Mouse (Mus musculus) cerebellum, adult 2 months (tissue): ENCODE measurements around the gene Vmn1r221. TPM values are rescaled to one million over a fixed set of nuclear protein-coding genes. Genes with fewer than 3 reads are reported as not detected.
"Not testable (repeated sequence)": the region's sequence is repeated elsewhere in the genome, so short reads cannot be mapped to it uniquely, and the experiment has no call there.

Experiments
- DNase-seq, 2 experiments: peaks; one replicate each; pipeline ENCODE4 v3.0.0; 2021
- H3K27ac ChIP-seq: fragments of 200-500 bp; 2 replicates; pipeline ENCODE4 v1.5.1; 2012; ENCODE audit warnings: low read length, control low read depth, inconsistent platforms; ENCODE audit not compliant: insufficient read depth
- H3K27me3 ChIP-seq: fragments of 200-500 bp; 2 replicates; pipeline ENCODE4 v1.6.1; 2012; ENCODE audit warnings: inconsistent platforms, mild to moderate bottlenecking, low read length, moderate library complexity; ENCODE audit not compliant: control insufficient read depth, insufficient read depth
- H3K4me1 ChIP-seq: fragments of 200-500 bp; 2 replicates; pipeline ENCODE4 v1.6.1; 2011; ENCODE audit warnings: low read length; ENCODE audit not compliant: control insufficient read depth, insufficient read depth
- H3K4me3 ChIP-seq: fragments of 200-500 bp; replicated peaks from 2 replicates; pipeline ENCODE3; 2011; ENCODE audit warnings: mild to moderate bottlenecking, low read depth, low read length, control low read depth; ENCODE audit not compliant: insufficient read depth
- CTCF ChIP-seq: fragments of 200-500 bp; IDR thresholded peaks from 2 replicates; pipeline ENCODE4 v1.5.1; 2011; ENCODE audit warnings: low read depth, mild to moderate bottlenecking, control low read depth, low read length, moderate library complexity, borderline replicate concordance; ENCODE audit not compliant: insufficient read depth
- POLR2A ChIP-seq: fragments of 200-500 bp; IDR thresholded peaks from 2 replicates; pipeline ENCODE4 v1.6.1; 2011; ENCODE audit warnings: low read length, control low read depth, borderline replicate concordance; ENCODE audit not compliant: insufficient read depth
- whole genome bisulfite sequencing: fragments of 180-500 bp; shearing (Covaris S2); methylation state at CpG from one replicate; pipeline ENCODE4 v1.1.7; 2018; 5-methylcytosine and 5-hydroxymethylcytosine counted together
- polyA plus RNA-seq: library from polyadenylated mRNA; depleted of rRNA; stranded (reverse); fragments of >200 nt; gene quantifications from 2 replicates; pipeline ENCODE4 v1.2.3, GENCODE M21; 2012; rRNA removed

The Vmn1r221 gene
- polyA plus RNA-seq: not detected in 2 replicates

DNA sequence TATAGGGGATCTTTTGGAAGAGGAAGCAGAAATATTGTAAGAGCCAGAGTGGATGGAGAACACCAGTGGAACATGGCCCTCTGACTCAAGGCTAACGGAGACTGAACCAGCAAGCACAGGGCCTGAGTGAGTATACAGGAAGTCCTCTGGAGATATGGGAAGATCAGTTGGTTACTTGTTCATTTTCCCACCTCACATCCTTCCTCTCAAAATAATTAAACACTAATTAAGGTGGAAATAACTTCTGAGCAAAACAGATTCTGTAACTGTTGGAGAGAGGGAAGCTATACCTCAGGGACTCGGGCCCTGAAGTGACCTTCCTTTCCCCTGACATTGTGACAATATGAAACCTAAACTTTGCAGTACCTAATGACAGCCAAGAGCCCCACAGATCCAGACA, at the start of gene Vmn1r221:
Vmn1r221 (plus strand) TSS at position 301 of the 400 bp plus-strand sequence.
- H3K27ac ChIP-seq, H3K4me3 ChIP-seq, H3K4me1 ChIP-seq, H3K27me3 ChIP-seq, DNase-seq: not testable (repeated sequence)
- 95% methylated on average over 2 of the region's 2 CpGs for WGBS

DNA sequence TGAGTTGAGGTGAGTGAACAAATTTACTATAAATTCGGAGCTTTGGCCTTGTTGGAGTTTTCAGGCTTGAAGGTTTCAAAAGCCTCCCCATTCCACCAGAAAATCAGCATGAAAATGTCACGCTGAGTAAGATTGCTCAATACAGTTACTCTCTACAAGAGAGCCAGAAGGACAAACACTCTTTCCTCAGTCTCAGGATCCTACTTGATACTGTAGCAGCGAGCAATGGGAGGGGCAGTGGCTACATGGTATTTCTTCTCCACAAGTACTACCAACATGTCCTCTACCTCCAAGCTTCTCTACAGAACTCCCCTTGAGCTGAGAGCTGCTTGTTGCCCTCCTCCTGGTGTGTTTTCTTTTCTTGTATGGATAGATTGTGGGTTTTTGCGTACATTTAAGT, 47.5 kb upstream of the Vmn1r221 start:
- WGBS: 77% methylated on average over 4 of the region's 4 CpGs
- not testable (repeated sequence) for H3K4me3 ChIP-seq, H3K27me3 ChIP-seq, H3K4me1 ChIP-seq, H3K27ac ChIP-seq, DNase-seq

DNA sequence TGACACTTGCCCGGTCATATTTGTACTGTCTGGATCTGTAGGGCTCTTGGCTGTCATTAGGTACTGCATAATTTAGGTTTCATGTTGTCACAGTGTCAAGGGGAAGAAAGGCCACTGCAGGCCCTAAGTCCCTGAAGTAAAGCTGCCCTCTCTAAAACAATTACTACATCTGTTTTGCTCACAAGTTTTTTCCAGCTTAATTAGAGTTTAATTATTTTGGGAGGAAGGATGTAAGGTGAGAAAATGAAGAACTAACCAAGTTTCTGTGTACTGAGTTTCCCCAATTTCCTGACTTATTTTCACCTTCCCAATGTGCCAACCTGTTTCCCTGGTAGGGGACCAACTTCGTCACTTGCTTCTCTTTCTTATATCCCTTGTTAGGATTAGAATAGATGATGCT, 26.1 kb upstream of the Vmn1r221 start, which contains the start of gene Vmn1r220:
Vmn1r220 (minus strand) TSS at position 101 of the 400 bp plus-strand sequence.
- H3K4me1 ChIP-seq: no peaks in the 10 kb centered on the region
- H3K27ac ChIP-seq: no peak within 1 kb of the TSS
- TF ChIP-seq POLR2A (no peak), CTCF (no peak)
- 84% methylated on average over 2 of the region's 2 CpGs for WGBS
- no peaks in the 10 kb centered on the region for H3K27me3 ChIP-seq
- H3K4me3 ChIP-seq: no peak within 1 kb of the TSS
- no peak for DNase-seq

DNA sequence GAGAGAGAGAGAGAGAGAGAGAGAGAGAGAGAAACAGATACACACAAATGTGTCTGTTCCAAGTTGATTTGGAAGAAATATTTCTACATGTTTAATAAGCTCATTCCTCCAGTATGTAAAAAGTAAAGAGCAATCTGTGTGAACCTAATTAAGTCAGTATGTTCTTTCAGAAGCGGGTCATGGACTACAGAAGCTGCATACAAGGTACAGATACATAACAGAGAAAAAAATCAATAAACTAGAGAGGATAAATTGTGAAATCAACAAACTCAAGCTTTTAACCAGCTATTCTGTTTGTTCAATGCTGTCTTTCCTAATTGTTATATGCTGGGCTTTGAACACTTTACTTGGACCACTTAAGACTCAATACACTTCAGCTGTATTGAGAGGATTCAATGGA, 10.0 kb upstream of the Vmn1r221 start:
- H3K4me3 ChIP-seq, H3K4me1 ChIP-seq, H3K27me3 ChIP-seq, DNase-seq, H3K27ac ChIP-seq: not testable (repeated sequence)
- WGBS: 82% methylated on average over 1 of the region's 1 CpGs

DNA sequence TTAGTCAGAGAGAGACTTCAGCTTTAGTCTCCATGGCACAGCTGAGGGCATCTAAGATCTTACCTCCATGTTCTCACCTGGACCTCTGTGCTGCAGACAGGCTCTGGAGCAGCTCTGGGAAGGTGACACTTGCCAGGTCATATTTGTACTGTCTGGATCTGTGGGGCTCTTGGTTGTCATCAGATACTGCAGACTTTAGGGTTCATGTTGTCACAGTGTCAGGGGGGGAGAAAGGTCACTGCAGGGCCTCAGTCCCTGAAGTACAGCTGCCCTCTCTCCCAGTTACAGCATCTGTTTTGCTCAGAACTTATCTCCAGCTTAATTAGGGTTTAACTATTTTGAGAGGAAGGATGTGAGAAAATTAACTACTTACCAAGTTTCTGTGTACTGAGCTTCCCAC, 21.9 kb downstream of the Vmn1r221 start, which contains the start of gene Vmn1r222:
Vmn1r222 (minus strand) TSS at position 101 of the 400 bp plus-strand sequence.
- DNase-seq, H3K4me1 ChIP-seq, H3K4me3 ChIP-seq, H3K27me3 ChIP-seq, H3K27ac ChIP-seq: not testable (repeated sequence)

DNA sequence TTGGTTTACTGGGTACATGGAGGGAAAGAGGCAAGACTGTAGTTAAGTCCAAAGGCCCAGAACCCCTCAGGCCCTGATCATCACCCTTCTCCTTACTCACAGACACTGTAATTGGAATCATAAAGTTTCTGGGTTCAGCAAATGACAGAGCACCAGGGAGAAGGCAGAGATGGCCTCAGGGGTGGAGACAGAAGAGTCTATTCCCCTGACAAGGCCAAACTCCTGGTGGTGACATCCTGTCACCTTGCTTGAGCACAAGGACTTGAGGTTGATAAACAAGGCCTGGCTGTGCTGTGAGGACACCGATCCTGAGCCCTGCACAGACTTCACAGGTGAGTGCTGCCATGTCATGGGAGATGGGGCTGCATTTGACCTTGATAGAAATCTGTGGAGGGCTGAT, 32.9 kb downstream of the Vmn1r221 start, which contains the start of gene Vmn1r223:
Vmn1r223 (plus strand) TSS at position 301 of the 400 bp plus-strand sequence.
- whole genome bisulfite sequencing: 78% methylated on average over 1 of the region's 1 CpGs
- not testable (repeated sequence) for DNase-seq

DNA sequence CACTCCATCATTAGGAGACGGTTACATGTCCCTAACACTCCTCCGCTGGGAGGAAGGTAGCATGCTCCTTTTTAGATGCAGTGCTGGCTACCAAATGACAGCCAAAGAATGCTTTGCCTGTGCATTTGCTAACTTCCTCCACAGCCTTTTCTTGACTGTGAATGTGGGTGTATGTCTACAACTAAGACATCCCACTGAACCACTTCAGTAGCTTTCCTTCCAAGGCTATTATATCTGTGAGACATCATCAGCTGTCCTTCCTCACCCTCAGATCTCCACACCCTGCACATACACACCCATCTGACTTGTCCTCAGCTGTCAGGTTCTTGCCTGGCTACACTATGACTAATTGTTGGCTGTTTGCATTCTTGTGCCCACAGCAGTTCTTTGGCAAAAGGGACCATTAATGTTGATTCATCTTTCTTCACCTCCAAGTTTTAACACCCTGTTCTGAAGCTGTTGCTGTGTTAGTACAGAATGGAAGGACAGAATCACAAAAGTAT, 44.7 kb downstream of the Vmn1r221 start:
- 91% methylated on average over 2 of the region's 2 CpGs for WGBS
- TF ChIP-seq POLR2A: no peak
- no peak for TF ChIP-seq CTCF
- no peaks in the 10 kb centered on the region for H3K27me3 ChIP-seq
- no peak overlapping the region for H3K4me3 ChIP-seq
- DNase-seq: no peak
- H3K4me1 ChIP-seq: no peaks in the 10 kb centered on the region
- H3K27ac ChIP-seq: no peak overlapping the region

More for the DNA sequence above, 32.9 kb downstream of the Vmn1r221 start, which contains the start of gene Vmn1r223:
- not testable (repeated sequence) for H3K27ac ChIP-seq, H3K4me3 ChIP-seq, H3K4me1 ChIP-seq, H3K27me3 ChIP-seq

DNA sequence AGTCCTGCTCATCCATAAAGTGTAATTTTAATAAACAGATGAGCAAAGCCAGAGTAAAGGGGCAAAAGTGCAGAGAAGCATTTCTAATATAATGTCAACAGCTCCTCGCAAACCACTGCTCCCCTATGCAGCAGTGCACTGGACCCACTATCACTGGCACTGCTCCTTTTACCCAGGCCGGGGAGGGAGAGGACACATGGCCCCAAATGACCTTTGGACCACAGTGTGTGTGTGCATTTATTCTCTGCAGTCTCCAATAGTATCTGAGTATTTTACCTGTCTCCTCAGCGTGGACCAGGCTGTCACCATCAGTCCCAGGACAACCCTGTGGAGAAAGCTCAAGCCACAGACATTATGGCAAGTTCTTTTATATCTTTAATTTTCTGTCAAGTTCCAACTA, 54.7 kb downstream of the Vmn1r221 start:
- DNase-seq, H3K27ac ChIP-seq, H3K4me1 ChIP-seq, H3K27me3 ChIP-seq, H3K4me3 ChIP-seq: not testable (repeated sequence)
- WGBS: 74% methylated on average over 3 of the region's 3 CpGs

DNA sequence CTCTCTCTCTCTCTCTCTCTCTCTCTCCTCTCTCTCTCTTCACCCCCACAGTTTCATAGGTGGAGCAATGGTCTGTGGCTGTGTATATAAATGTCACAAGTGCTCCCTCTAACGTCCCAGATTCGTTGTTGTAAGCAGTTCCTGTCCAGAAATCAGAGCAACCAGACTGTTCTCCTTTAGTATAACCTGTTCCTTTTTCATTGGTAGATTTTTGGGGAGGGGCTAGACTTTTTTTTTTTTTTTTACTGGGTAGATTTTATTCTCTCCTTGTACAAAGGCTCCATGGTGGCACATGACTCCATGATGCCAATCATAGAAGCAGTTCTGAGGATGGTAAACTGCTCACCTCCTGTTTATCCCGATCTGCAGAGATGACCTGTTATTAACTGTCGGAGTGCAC, 55.2 kb downstream of the Vmn1r221 start:
- H3K27me3 ChIP-seq, H3K4me3 ChIP-seq, H3K4me1 ChIP-seq, H3K27ac ChIP-seq: not testable (repeated sequence)
- DNase-seq: peak in 1 of 2 experiments; percentile 2
- WGBS: 43% methylated on average over 4 of the region's 4 CpGs
